Mouse (Mus musculus): ENCODE measurements around the gene Cdk14. TPM values are rescaled to one million over a fixed set of nuclear protein-coding genes. Genes with fewer than 3 reads are reported as not detected.
A peak's percentile ranks its signal among the peaks of the same experiment; 100 is the strongest.

Gene Cdk14
- polyA plus RNA-seq, 1 experiment from 2014 or later, result 13.8 TPM

GRCm38 (mm10) chr5:4826886-4827285 lies 593.2 kb downstream of the Cdk14 start:
- no peak overlapping the region for H3K27ac ChIP-seq
- H3K27me3 ChIP-seq, result no peaks in the 10 kb centered on the region
- H3K4me3 ChIP-seq (replicated peaks), result no peak overlapping the region
- whole genome bisulfite sequencing, result 71% methylated on average over 2 of the region's 2 CpGs
- H3K4me2 ChIP-seq, result no peak overlapping the region
- H3K9me3 ChIP-seq (replicated peaks), result no peaks in the 10 kb centered on the region
- no peak overlapping the region for H3K9ac ChIP-seq
- peaks cover 10% of the 10 kb centered on the region for H3K4me1 ChIP-seq
- no peaks in the 10 kb centered on the region for H3K36me3 ChIP-seq
- ATAC-seq (replicated peaks; ENCODE audit: low FRiP score), result no peak

DNA sequence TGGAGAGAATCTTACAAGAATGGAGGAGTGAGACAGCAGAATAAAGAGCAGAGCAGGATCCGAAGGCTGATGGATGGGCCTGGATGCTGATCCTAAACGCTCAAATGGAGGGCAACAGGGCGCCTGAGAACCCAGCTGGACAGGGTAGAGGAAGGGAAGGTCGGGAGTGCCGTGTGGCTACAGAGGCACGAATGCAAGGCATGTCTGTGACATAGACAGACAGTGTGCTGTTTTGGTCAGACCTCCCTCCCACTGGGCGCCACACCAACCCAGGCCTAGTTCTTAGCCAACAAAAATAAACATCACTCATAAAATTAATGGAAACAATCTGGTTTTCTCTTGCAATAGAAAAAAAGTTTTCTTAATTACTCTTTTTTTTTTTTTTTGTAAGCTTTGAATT lies 594.2 kb downstream of the Cdk14 start:
- H3K4me1 ChIP-seq, result peaks cover 17% of the 10 kb centered on the region
- no peak overlapping the region for H3K9ac ChIP-seq
- H3K27me3 ChIP-seq, result no peaks in the 10 kb centered on the region
- peak overlapping the region; percentile 73 for H3K27ac ChIP-seq
- no peaks in the 10 kb centered on the region for H3K9me3 ChIP-seq (replicated peaks)
- no peak overlapping the region for H3K4me3 ChIP-seq (replicated peaks)
- H3K4me2 ChIP-seq, result no peak overlapping the region
- ATAC-seq (replicated peaks; ENCODE audit: low FRiP score), result peak; percentile 90
- 39% methylated on average over 7 of the region's 7 CpGs for WGBS
- no peaks in the 10 kb centered on the region for H3K36me3 ChIP-seq

DNA sequence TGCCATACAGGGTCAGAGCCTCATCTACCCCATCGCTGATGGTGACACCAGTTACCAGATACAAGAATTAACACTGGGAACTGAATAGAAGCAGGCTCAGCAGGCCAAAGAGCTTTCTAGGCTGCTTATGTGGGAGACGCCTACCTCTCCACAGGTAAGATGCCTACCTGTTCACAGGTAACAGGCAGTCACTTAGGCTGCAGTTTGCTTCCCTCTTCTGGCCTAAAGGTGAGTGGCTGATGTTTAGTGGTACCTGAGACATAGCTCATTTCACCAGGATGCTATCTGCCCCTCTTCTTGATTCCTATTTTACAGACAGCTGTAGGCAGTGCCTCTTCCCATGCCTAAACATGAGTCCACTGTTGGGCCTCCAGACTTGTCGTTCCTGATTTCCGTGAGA lies 595.0 kb downstream of the Cdk14 start:
- Histone ChIP-seq H3K9ac (no peak overlapping the region), H3K4me3 (replicated peaks) (no peak overlapping the region), H3K4me2 (no peak overlapping the region), H3K27ac (peak overlapping the region; percentile 73; the same call in 1 of the 2 replicates), H3K36me3 (no peaks in the 10 kb centered on the region), H3K9me3 (replicated peaks) (no peaks in the 10 kb centered on the region), H3K27me3 (no peaks in the 10 kb centered on the region), H3K4me1 (peaks cover 20% of the 10 kb centered on the region)
- 91% methylated on average over 4 of the region's 4 CpGs for WGBS
- ATAC-seq (replicated peaks; ENCODE audit: low FRiP score), result no peak

DNA sequence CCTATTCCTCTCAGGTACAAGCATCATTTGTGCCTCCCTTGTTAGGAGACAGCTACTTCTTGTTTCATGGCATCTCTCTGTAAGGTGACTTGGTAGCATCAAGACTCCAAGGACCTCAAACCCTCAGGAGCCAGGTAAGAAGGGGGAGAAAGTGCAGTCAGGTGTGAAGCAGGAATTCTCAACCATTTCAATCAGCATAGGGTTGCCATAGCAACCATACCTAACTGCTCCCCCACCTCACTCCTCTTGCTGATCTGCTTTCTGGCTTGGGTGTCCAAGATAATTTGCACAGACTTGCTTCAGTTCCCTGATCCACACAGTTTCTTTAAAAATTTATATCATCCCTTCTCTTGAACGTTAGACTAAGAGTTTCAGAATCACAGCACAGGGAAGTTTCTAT lies 595.9 kb downstream of the Cdk14 start:
- no peak overlapping the region for H3K4me2 ChIP-seq
- no peaks in the 10 kb centered on the region for H3K9me3 ChIP-seq (replicated peaks)
- peaks cover 20% of the 10 kb centered on the region for H3K4me1 ChIP-seq
- 56% methylated on average over 1 of the region's 1 CpGs for WGBS
- no peak for ATAC-seq (replicated peaks; ENCODE audit: low FRiP score)
- no peaks in the 10 kb centered on the region for H3K27me3 ChIP-seq
- H3K36me3 ChIP-seq, result no peaks in the 10 kb centered on the region
- H3K27ac ChIP-seq, result no peak overlapping the region
- no peak overlapping the region for H3K4me3 ChIP-seq (replicated peaks)
- H3K9ac ChIP-seq, result no peak overlapping the region

GRCm38 (mm10) chr5:4822041-4822440 lies 598.1 kb downstream of the Cdk14 start:
- 44% methylated on average over 2 of the region's 2 CpGs for WGBS
- H3K4me2 ChIP-seq, result peak overlapping the region; percentile 40

DNA sequence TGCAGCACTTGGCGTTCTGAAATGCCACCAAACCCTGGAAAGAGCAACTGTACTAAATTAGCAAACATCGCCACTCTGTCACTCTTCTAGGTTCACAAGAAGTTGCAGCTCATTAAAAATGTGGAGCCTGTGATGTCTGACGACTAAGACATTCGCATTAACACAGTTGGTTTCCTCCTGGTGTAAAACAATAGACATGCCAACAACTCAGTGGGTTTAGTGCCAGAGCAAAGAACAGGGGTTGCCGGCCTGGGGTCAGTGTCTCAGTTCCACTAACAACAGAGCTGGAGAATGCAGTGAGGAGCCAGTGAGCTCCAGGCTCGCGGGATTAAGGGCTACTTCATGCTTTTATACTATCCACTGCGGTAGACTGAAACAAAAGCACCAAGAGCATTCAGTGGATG lies 598.7 kb downstream of the Cdk14 start:
- Histone ChIP-seq H3K9ac (no peak overlapping the region), H3K27ac (peak overlapping the region; percentile 10; the same call in 1 of the 2 replicates), H3K4me3 (replicated peaks) (peak overlapping the region; percentile 1; the same call in 1 of the 2 replicates), H3K27me3 (no peaks in the 10 kb centered on the region), H3K36me3 (no peaks in the 10 kb centered on the region), H3K4me1 (peaks cover 20% of the 10 kb centered on the region), H3K9me3 (replicated peaks) (no peaks in the 10 kb centered on the region), H3K4me2 (peak overlapping the region; percentile 40)
- WGBS, result 15% methylated on average over 8 of the region's 8 CpGs
- ATAC-seq (replicated peaks; ENCODE audit: low FRiP score), result peak; percentile 40

More at GRCm38 (mm10) chr5:4822041-4822440, 598.1 kb downstream of the Cdk14 start:
- Histone ChIP-seq H3K27ac (peak overlapping the region; percentile 10; the same call in 1 of the 2 replicates), H3K4me1 (peaks cover 20% of the 10 kb centered on the region), H3K9me3 (replicated peaks) (no peaks in the 10 kb centered on the region), H3K27me3 (no peaks in the 10 kb centered on the region), H3K9ac (no peak overlapping the region), H3K4me3 (replicated peaks) (no peak overlapping the region), H3K36me3 (no peaks in the 10 kb centered on the region)
- ATAC-seq (replicated peaks; ENCODE audit: low FRiP score), result no peak

DNA sequence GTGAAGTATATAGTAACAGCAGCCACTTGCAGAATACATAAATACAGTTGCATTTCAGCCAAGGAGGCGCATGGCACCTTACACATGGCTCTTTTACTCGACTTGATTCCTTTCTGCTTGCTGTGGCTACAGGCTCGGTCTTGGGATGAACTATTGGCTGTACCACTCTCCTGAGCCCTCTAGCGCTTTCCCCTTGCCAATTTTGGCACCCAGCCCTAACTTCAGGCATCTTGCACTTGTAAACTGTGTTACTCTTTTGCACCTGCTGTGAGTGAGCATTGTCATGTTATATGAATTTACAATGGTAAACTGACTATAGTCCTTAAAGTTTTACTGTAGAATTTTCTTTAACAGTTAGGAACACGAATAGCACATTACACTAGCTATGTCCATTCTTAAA lies 603.1 kb downstream of the Cdk14 start:
- Histone ChIP-seq H3K4me2 (no peak overlapping the region), H3K27me3 (no peaks in the 10 kb centered on the region), H3K27ac (no peak overlapping the region), H3K4me3 (replicated peaks) (no peak overlapping the region), H3K9ac (no peak overlapping the region), H3K9me3 (replicated peaks) (no peaks in the 10 kb centered on the region), H3K36me3 (no peaks in the 10 kb centered on the region), H3K4me1 (peaks cover 12% of the 10 kb centered on the region)
- WGBS, result 84% methylated on average over 5 of the region's 5 CpGs
- ATAC-seq (replicated peaks; ENCODE audit: low FRiP score), result no peak

DNA sequence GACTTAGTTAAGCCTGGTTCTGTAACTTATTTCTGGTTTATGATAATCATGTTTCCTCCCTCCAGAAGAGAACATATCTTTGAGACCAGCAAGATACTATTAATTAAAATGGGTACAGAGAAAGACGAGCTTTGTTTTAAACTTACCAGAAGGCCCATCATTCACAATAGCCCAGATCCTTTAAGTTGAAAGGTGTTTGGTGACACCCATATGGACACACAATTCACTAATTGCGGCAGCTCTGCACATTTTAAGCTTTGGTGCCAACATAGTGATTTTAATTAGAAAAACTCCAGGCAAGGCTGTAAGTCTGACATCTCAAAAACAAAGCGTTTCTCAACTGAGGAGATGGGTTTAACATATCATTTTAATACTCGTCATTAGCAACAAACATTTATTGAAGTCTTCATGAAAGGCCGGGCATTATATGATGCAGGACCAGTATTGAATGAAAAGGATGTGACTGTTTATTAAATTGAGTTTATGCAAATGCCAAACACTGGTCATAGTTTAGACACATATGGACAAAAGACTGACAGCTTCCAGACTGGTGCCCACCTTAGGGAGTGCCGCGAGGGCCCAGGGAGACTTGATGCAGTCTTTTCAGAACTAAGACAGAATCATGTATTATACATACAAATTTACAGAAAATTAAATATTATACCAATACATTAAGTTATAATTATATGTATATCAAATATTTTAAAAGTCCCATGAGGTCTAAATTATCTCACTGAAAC lies 605.5 kb downstream of the Cdk14 start:
- Histone ChIP-seq H3K27me3 (no peaks in the 10 kb centered on the region), H3K36me3 (no peaks in the 10 kb centered on the region), H3K9ac (no peak overlapping the region), H3K4me2 (no peak overlapping the region), H3K4me3 (replicated peaks) (no peak overlapping the region), H3K4me1 (no peaks in the 10 kb centered on the region), H3K9me3 (replicated peaks) (no peaks in the 10 kb centered on the region), H3K27ac (no peak overlapping the region)
- ATAC-seq (replicated peaks; ENCODE audit: low FRiP score), result no peak
- 91% methylated on average over 7 of the region's 7 CpGs for WGBS

- Histone ChIP-seq H3K27ac (no peak overlapping the region), H3K36me3 (no peaks in the 10 kb centered on the region), H3K4me2 (no peak overlapping the region), H3K27me3 (no peaks in the 10 kb centered on the region), H3K9ac (no peak overlapping the region), H3K4me1 (no peaks in the 10 kb centered on the region), H3K9me3 (replicated peaks) (no peaks in the 10 kb centered on the region), H3K4me3 (replicated peaks) (no peak overlapping the region)
- 94% methylated on average over 7 of the region's 7 CpGs for WGBS
- ATAC-seq (replicated peaks; ENCODE audit: low FRiP score), result no peak
These were observed 606.8 kb downstream of the Cdk14 start for GRCm38 (mm10) chr5:4813357-4813756.

- Histone ChIP-seq H3K4me1 (no peaks in the 10 kb centered on the region), H3K4me2 (no peak overlapping the region), H3K4me3 (replicated peaks) (no peak overlapping the region), H3K27me3 (no peaks in the 10 kb centered on the region), H3K9me3 (replicated peaks) (no peaks in the 10 kb centered on the region), H3K9ac (no peak overlapping the region), H3K36me3 (no peaks in the 10 kb centered on the region), H3K27ac (0 out of 2 replicates have a peak overlapping the region, but pooled peaks have one; percentile 18)
- WGBS, result 60% methylated on average over 13 of the region's 13 CpGs
- ATAC-seq (replicated peaks; ENCODE audit: low FRiP score), result no peak
These were observed 607.9 kb downstream of the Cdk14 start for GRCm38 (mm10) chr5:4812036-4812729.

- Histone ChIP-seq H3K36me3 (no peaks in the 10 kb centered on the region), H3K27me3 (no peaks in the 10 kb centered on the region), H3K9me3 (replicated peaks) (no peaks in the 10 kb centered on the region), H3K4me1 (peaks cover 12% of the 10 kb centered on the region), H3K9ac (no peak overlapping the region), H3K4me3 (replicated peaks) (no peak overlapping the region), H3K4me2 (no peak overlapping the region), H3K27ac (no peak overlapping the region)
- ATAC-seq (replicated peaks; ENCODE audit: low FRiP score), result 0 out of 2 replicates have a peak, but pooled peaks have one; percentile 46
- WGBS, result 38% methylated on average over 4 of the region's 4 CpGs
These were observed 614.9 kb downstream of the Cdk14 start for GRCm38 (mm10) chr5:4805228-4805627.

DNA sequence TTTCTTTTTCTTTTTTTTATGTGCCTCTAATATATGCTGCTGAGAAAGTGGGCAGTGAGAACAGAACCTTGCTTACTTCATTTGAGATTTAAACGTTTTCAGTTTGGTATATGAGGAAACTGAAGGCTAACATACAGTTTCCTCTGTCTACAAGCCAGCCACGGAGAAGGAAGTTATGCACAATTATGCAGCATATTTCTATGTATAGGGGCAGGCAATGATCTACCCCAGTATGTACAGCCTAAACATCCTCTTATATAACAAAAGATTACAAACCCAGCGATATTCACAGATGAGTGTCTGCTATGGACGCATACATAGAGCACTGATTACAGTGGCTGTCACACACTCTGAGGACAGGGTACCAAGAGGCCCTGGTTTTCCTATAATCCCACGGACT lies 616.4 kb downstream of the Cdk14 start:
- Histone ChIP-seq H3K27ac (no peak overlapping the region), H3K4me3 (replicated peaks) (no peak overlapping the region), H3K4me2 (no peak overlapping the region), H3K4me1 (peaks cover 12% of the 10 kb centered on the region), H3K9me3 (replicated peaks) (no peaks in the 10 kb centered on the region), H3K27me3 (no peaks in the 10 kb centered on the region), H3K9ac (no peak overlapping the region), H3K36me3 (no peaks in the 10 kb centered on the region)
- WGBS, result 66% methylated on average over 5 of the region's 5 CpGs
- no peak for ATAC-seq (replicated peaks; ENCODE audit: low FRiP score)
